In the genomic region with DNA sequence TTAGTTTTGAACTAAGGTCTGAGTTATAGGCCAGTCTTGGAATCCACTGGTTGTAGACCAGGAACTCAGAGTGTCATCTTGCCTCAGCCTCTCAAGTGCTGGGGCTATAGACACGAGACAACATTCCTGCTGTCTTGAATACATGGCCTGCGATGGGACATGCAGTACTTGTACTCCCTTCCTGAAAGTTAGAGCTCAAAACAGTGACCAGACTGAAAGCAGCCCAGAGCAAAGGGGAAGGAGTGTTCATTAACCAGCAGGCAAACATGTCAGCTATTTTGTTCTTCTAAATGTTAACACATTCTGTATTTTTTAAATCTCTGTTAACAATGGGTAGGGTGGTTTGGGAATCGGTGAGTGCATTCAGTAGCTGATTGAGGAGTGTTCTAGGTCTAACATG, we compare ENCODE assay signal across 32 mouse cellular contexts. TPM values are rescaled to one million over a fixed set of nuclear protein-coding genes. Genes with fewer than 3 reads are reported as not detected.
DNase-seq lines count a peak whose midpoint lies in the region; ATAC-seq and TF ChIP-seq lines count a peak whose summit lies in the region.
"Had no signal": no experiment of that assay in that cellular context is flagged by ENCODE, and none has a peak within 500 bp of the region (broad histone marks: within the 10 kb centered on the region; RNA-seq: fewer than 3 reads in every experiment).

No protein-coding gene starts in this region.

- no peak overlapping the region for H3K9ac ChIP-seq in kidney, embryonic 15.5 days
- H3K9ac ChIP-seq in forebrain, embryonic 16.5 days (replicated peaks; ENCODE audit: low read depth, low read length), result no peak overlapping the region
- H3K9ac ChIP-seq: forebrain, postnatal 0 days; heart, embryonic 15.5 days; liver, embryonic 13.5 days had no signal

- no peak for TF ChIP-seq CTCF in kidney, adult 2 months (conservative IDR thresholded peaks at IDR 0.05; ENCODE audit: insufficient read depth, insufficient read length, low read depth, low read length)

- H3K27ac ChIP-seq in kidney, adult 2 months (ENCODE audit: insufficient read depth, low read depth, low read length), result peak overlapping the region; percentile 99
- H3K27ac ChIP-seq in kidney, embryonic 15.5 days, result peak overlapping the region; percentile 77
- H3K27ac ChIP-seq in forebrain, embryonic 16.5 days (ENCODE audit: low read length), result no peak overlapping the region
- H3K27ac ChIP-seq: heart, embryonic 10.5 days; heart, embryonic 15.5 days; liver, embryonic 13.5 days; stomach, postnatal 0 days had no signal

- peak; percentile 46; the same call in 1 of the 2 replicates for ATAC-seq in kidney, embryonic 15.5 days (replicated peaks; ENCODE audit: low FRiP score)
- no peak for ATAC-seq in forebrain, embryonic 16.5 days
- ATAC-seq: forebrain, postnatal 0 days; hindbrain, embryonic 16.5 days; midbrain, embryonic 16.5 days; Patski had no signal

- H3K4me2 ChIP-seq in kidney, embryonic 15.5 days, result no peak overlapping the region
- H3K4me2 ChIP-seq in forebrain, embryonic 16.5 days (ENCODE audit: low read length), result no peak overlapping the region
- H3K4me2 ChIP-seq: heart, embryonic 15.5 days; liver, embryonic 13.5 days; midbrain, embryonic 11.5 days had no signal

- peak; percentile 74 for DNase-seq in kidney, adult 11 months
- no peak for DNase-seq in kidney, postnatal 4 days
- DNase-seq in kidney, adult 2 months, result peak; percentile 88
- peak; percentile 55 to 88 for DNase-seq in kidney, postnatal 36 days
- DNase-seq in testis, postnatal 14 days (ENCODE audit: low spot score), result no peak
- DNase-seq: adrenal gland, postnatal 10 days; cerebellum, adult 18-20 months; cerebellum, postnatal 10 days; forebrain, postnatal 0 days; liver, embryonic 13.5 days; lung, postnatal 36 days; thymus, adult 2 months; thymus, postnatal 36 days had no signal

- peaks cover 19% of the 10 kb centered on the region for H3K36me3 ChIP-seq in kidney, adult 2 months (ENCODE audit: control insufficient read depth, insufficient read depth, low read length)
- H3K36me3 ChIP-seq in kidney, embryonic 15.5 days, result peaks cover 32% of the 10 kb centered on the region
- H3K36me3 ChIP-seq in forebrain, embryonic 16.5 days (ENCODE audit: control insufficient read depth, insufficient read depth), result peaks cover 12% of the 10 kb centered on the region
- H3K36me3 ChIP-seq: liver, embryonic 13.5 days had no signal

- 26% methylated on average over 3 of the region's 3 CpGs for WGBS in kidney, adult 2 months
- 70% methylated on average over 3 of the region's 3 CpGs for WGBS in kidney, embryonic 15.5 days
- WGBS in forebrain, embryonic 16.5 days, result 78% methylated on average over 3 of the region's 3 CpGs

- H3K4me3 ChIP-seq in kidney, adult 2 months (ENCODE audit: insufficient read depth, low read depth, low read length), result peak overlapping the region; percentile 57; the same call in 1 of the 2 replicates
- H3K4me3 ChIP-seq in kidney, embryonic 15.5 days (replicated peaks), result no peak overlapping the region
- no peak overlapping the region for H3K4me3 ChIP-seq in forebrain, embryonic 16.5 days (replicated peaks; ENCODE audit: low read length)
- H3K4me3 ChIP-seq: erythroblast, embryonic 14.5 days; heart, embryonic 10.5 days; heart, embryonic 15.5 days; liver, embryonic 13.5 days had no signal

- TF ChIP-seq POLR2A in kidney, adult 2 months (IDR thresholded peaks at IDR 0.05; ENCODE audit: low read depth, low read length), result no peak

- no peaks in the 10 kb centered on the region for H3K9me3 ChIP-seq in kidney, embryonic 15.5 days (replicated peaks)
- H3K9me3 ChIP-seq in forebrain, embryonic 16.5 days (ENCODE audit: control insufficient read depth, low read length), result no peaks in the 10 kb centered on the region
- H3K9me3 ChIP-seq: heart, embryonic 10.5 days; heart, embryonic 15.5 days; liver, embryonic 13.5 days had no signal

- H3K27me3 ChIP-seq in kidney, adult 2 months (replicated peaks; ENCODE audit: control insufficient read depth, insufficient read depth, low read length), result no peaks in the 10 kb centered on the region
- no peaks in the 10 kb centered on the region for H3K27me3 ChIP-seq in kidney, embryonic 15.5 days
- H3K27me3 ChIP-seq in forebrain, embryonic 16.5 days (replicated peaks; ENCODE audit: control insufficient read depth, insufficient read depth, low read length), result no peaks in the 10 kb centered on the region
- H3K27me3 ChIP-seq: heart, embryonic 15.5 days; liver, embryonic 13.5 days; Patski had no signal

- H3K4me1 ChIP-seq in kidney, adult 2 months (ENCODE audit: control insufficient read depth, insufficient read depth, low read length), result peaks cover 14% of the 10 kb centered on the region; the same call in 1 of the 2 replicates
- peaks cover 12% of the 10 kb centered on the region for H3K4me1 ChIP-seq in kidney, embryonic 15.5 days
- H3K4me1 ChIP-seq in forebrain, embryonic 16.5 days (replicated peaks; ENCODE audit: control insufficient read depth, insufficient read depth, low read length), result no peaks in the 10 kb centered on the region
- H3K4me1 ChIP-seq: heart, embryonic 10.5 days; heart, embryonic 15.5 days had no signal

RNA-seq across cellular contexts. Expression of a gene that starts 24.1 kb away (rescaled TPM):
- polyA plus RNA-seq in kidney, adult 2 months (2012; rRNA removed), result not detected in 2 replicates
- polyA plus RNA-seq in kidney, embryonic 15.5 days (2015; fragmentation: Nextera tagmentation; extraction: Ambion mirVana), result 1.9 TPM in 1 of 2 replicates, not detected in the other
- not detected in 2 replicates for polyA plus RNA-seq in forebrain, embryonic 16.5 days (2015; fragmentation: Nextera tagmentation; extraction: Ambion mirVana)
- polyA plus RNA-seq: brain, embryonic 14.5 days; embryonic facial prominence, embryonic 14.5 days; erythroblast, embryonic 14.5 days; forebrain, embryonic 11.5 days; heart, embryonic 10.5 days; heart, embryonic 15.5 days; hindbrain, embryonic 11.5 days; hindbrain, embryonic 16.5 days; intestine, embryonic 14.5 days; limb, embryonic 11.5 days; liver, embryonic 13.5 days; lung, embryonic 16.5 days; midbrain, embryonic 11.5 days; midbrain, embryonic 16.5 days; neural tube, embryonic 11.5 days; spleen, adult 2 months; thymus, adult 2 months had no signal

RNA-seq across cellular contexts. Expression of a gene that starts 25.3 kb away (rescaled TPM):
- 387 and 392 TPM in 2 replicates for polyA plus RNA-seq in kidney, adult 2 months (2012; rRNA removed)
- 69.8 and 71.3 TPM in 2 replicates for polyA plus RNA-seq in kidney, embryonic 15.5 days (2015; fragmentation: Nextera tagmentation; extraction: Ambion mirVana)
- polyA plus RNA-seq in forebrain, embryonic 16.5 days (2015; fragmentation: Nextera tagmentation; extraction: Ambion mirVana), result 44.1 and 47.5 TPM in 2 replicates

Comparison
In these comparisons a context has a peak if more than half of its experiments do, and no peak if none do; other contexts are left out.
1. DNase-seq: peak in kidney, adult 11 months (single experiment), kidney, adult 2 months (single experiment) and kidney, postnatal 36 days (2 of 2); none in kidney, postnatal 4 days (0 of 2) and testis, postnatal 14 days (single experiment).